Mouse (Mus musculus) ES-E14 (cell line): ENCODE data around the gene Mpp6.

Source experiments
- CHD2 ChIP-seq: IDR thresholded peaks from 2 replicates; pipeline ENCODE4 v1.6.1; 2014; ENCODE audit warnings: mild to moderate bottlenecking, low read depth, low read length, inconsistent platforms
- ZC3H11A ChIP-seq: IDR thresholded peaks from 2 replicates; pipeline ENCODE4 v1.6.1; 2012; ENCODE audit warnings: low read depth, mild to moderate bottlenecking, inconsistent platforms, low read length, borderline replicate concordance

GRCm38 (mm10) chr6:50159842-50160241 lies 49.8 kb downstream of the Mpp6 start:
- TF ChIP-seq CHD2 (no peak), ZC3H11A (no peak)
